Mouse (Mus musculus) adrenal gland, postnatal 36 days (tissue): Measurements from ENCODE around the gene Enpp1. TPM values are rescaled to one million over a fixed set of nuclear protein-coding genes. Genes with fewer than 3 reads are reported as not detected.

Source experiments
- DNase-seq, 2 experiments: peaks; one replicate each; pipeline ENCODE4 v3.0.0; 2021; ENCODE audit warnings: mixed read lengths in 1 of 2
- total RNA-seq, 2 experiments: library from RNA; stranded (reverse); gene quantifications; 2 replicates each; pipeline ENCODE4 v1.2.3; 2021

Gene Enpp1
- total RNA-seq, 2 experiments from 2014 or later = 2.7 to 3.8 TPM

- no peak for DNase-seq
These were observed 1.6 kb downstream of the Enpp1 start for GRCm38 (mm10) chr10:24710361-24710760.

GRCm38 (mm10) chr10:24707745-24708144 is 4.2 kb downstream of the Enpp1 start:
- no peak for DNase-seq

- no peak for DNase-seq
These were observed 5.4 kb downstream of the Enpp1 start for GRCm38 (mm10) chr10:24706431-24707140.

GRCm38 (mm10) chr10:24702698-24703097 is 9.3 kb downstream of the Enpp1 start:
- no peak for DNase-seq

GRCm38 (mm10) chr10:24698131-24698775 is 13.7 kb downstream of the Enpp1 start:
- no peak for DNase-seq

GRCm38 (mm10) chr10:24696761-24697160 is 15.2 kb downstream of the Enpp1 start:
- no peak for DNase-seq

GRCm38 (mm10) chr10:24695786-24696185 is 16.2 kb downstream of the Enpp1 start:
- no peak for DNase-seq

- DNase-seq = no peak
These were observed 29.3 kb downstream of the Enpp1 start for GRCm38 (mm10) chr10:24682518-24683104.

GRCm38 (mm10) chr10:24677681-24678080 is 34.3 kb downstream of the Enpp1 start:
- DNase-seq = no peak

GRCm38 (mm10) chr10:24674261-24674660 is 37.7 kb downstream of the Enpp1 start:
- DNase-seq = no peak

GRCm38 (mm10) chr10:24672948-24673347 is 39.0 kb downstream of the Enpp1 start:
- no peak for DNase-seq

- no peak for DNase-seq
These were observed 41.4 kb downstream of the Enpp1 start for GRCm38 (mm10) chr10:24670548-24670947.

- DNase-seq = no peak
These were observed 60.9 kb downstream of the Enpp1 start for GRCm38 (mm10) chr10:24650990-24651569.

- DNase-seq = no peak
These were observed 63.8 kb downstream of the Enpp1 start for GRCm38 (mm10) chr10:24647996-24648738.

- no peak for DNase-seq
These were observed 66.8 kb downstream of the Enpp1 start for GRCm38 (mm10) chr10:24645169-24645568.

- DNase-seq = no peak
These were observed 69.0 kb downstream of the Enpp1 start for GRCm38 (mm10) chr10:24642796-24643580.

GRCm38 (mm10) chr10:24641416-24642140 is 70.4 kb downstream of the Enpp1 start:
- no peak for DNase-seq

- DNase-seq = no peak
These were observed 71.6 kb downstream of the Enpp1 start for GRCm38 (mm10) chr10:24640186-24640875.

GRCm38 (mm10) chr10:24639596-24639995 is 72.4 kb downstream of the Enpp1 start:
- no peak for DNase-seq
